Mouse (Mus musculus) heart, postnatal 10 days (tissue): Measurements from ENCODE around the gene Zfp74. TPM values are rescaled to one million over a fixed set of nuclear protein-coding genes. Genes with fewer than 3 reads are reported as not detected.

Experiments used
- DNase-seq, 2 experiments: peaks; one replicate each; pipeline ENCODE4 v3.0.0; 2021
- intact Hi-C: fragments of 180-260 bp; cut with DNase I; formaldehyde crosslinking; loops from one replicate; pipeline ENCODE4 v1.15.1; 2025
- microRNA-seq, 2 experiments: library from miRNA; unstranded; fragments of <30 nt; microRNA quantifications; one replicate each; pipeline ENCODE4 v1.2.0; 2022
- total RNA-seq, 2 experiments: library from RNA; stranded (reverse); gene quantifications; 2 replicates each; pipeline ENCODE4 v1.2.3; 2021

The Zfp74 gene
- total RNA-seq, 2 experiments from 2014 or later: 8.3 to 8.9 TPM

GRCm38 (mm10) chr7:29890501-29890900 is 63.4 kb downstream of the Zfp74 start:
- no peak for DNase-seq
- intact Hi-C loops: no loop called here

DNA sequence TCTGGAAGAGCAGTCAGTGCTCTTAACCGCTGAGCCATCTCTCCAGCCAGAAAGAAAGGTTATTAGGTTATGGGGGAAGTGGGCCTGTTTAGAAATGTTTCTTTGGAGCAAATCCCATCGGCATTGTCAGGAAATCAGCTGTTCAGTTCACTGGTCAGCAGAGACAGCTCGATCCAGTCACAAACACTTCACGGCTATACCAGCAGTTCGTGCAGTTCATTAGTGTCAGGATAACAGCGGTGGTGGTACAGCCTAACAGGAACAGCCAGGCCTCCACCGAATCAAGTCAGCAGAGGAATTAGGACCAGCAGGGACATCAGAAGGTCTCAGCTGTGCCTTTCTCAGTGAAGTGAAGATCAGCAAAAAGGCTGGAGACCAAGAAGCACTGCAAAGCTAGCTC is 73.0 kb downstream of the Zfp74 start:
- intact Hi-C loops: no loop called here

More for the DNA sequence above, 73.0 kb downstream of the Zfp74 start:
- no peak for DNase-seq

Small RNAs within 50 kb of the gene (microRNA-seq; reads per million reads assigned to microRNA genes)
- 1.0 to 1.2 reads per million in 2 experiments for gene Mir7668

Other genes starting within 250 kb of the Zfp74 start
- not detected for gene Catsperg2, start 227.1 kb downstream of the Zfp74 start, total RNA-seq
- gene Zfp84, start 185.5 kb downstream of the Zfp74 start, total RNA-seq: 10 to 100 TPM; 12.0 to 14.6 TPM
- gene Zfp30, start 170.1 kb downstream of the Zfp74 start, total RNA-seq: 1 to 10 TPM; 7.3 to 7.9 TPM
- gene Zfp790, start 138.0 kb downstream of the Zfp74 start, total RNA-seq: 10 to 100 TPM; 12.0 to 14.1 TPM
- under 1 TPM; 0.37 to 0.48 TPM for gene Zfp940, start 100.4 kb downstream of the Zfp74 start, total RNA-seq
- gene Zfp420, start 94.1 kb downstream of the Zfp74 start, total RNA-seq: 1 to 10 TPM; 3.1 to 3.8 TPM
- gene Zfp27, start 47.5 kb downstream of the Zfp74 start, total RNA-seq: 10 to 100 TPM; 10.0 to 11.2 TPM
- 10 to 100 TPM in 1 of 2 experiments, 1 to 10 TPM in 1; 7.6 to 10.3 TPM for gene Zfp383, start 45.9 kb downstream of the Zfp74 start, total RNA-seq
- gene Zfp568, start 29.9 kb upstream of the Zfp74 start, total RNA-seq: 10 to 100 TPM; 46.7 to 53.1 TPM
- gene Zfp14, start 97.3 kb upstream of the Zfp74 start, total RNA-seq: 1 to 10 TPM; 1.6 to 2.6 TPM
- 1 to 10 TPM in 1 of 2 experiments, under 1 TPM in 1; 0.98 to 1.1 TPM for gene Zfp82, start 118.8 kb upstream of the Zfp74 start, total RNA-seq
- gene Gm26920, start 136.3 kb upstream of the Zfp74 start, total RNA-seq: under 1 TPM in 1 of 2 experiments, not detected in 1; 0.62 TPM
- gene Zfp566, start 136.4 kb upstream of the Zfp74 start, total RNA-seq: 1 to 10 TPM; 1.3 to 2.3 TPM
- 10 to 100 TPM; 44.8 to 53.3 TPM for gene Zfp260, start 140.7 kb upstream of the Zfp74 start, total RNA-seq
- 1 to 10 TPM; 4.5 to 6.5 TPM for gene Zfp382, start 167.9 kb upstream of the Zfp74 start, total RNA-seq
- gene Zfp146, start 215.7 kb upstream of the Zfp74 start, total RNA-seq: 10 to 100 TPM; 39.0 to 42.5 TPM
- gene Cox7a1, start 230.1 kb upstream of the Zfp74 start, total RNA-seq: 1,000 to 10,000 TPM; 1,192 to 1,277 TPM
- 100 to 1,000 TPM; 303 to 326 TPM for gene Capns1, start 244.7 kb upstream of the Zfp74 start, total RNA-seq